Mouse (Mus musculus): Measurements from ENCODE around the gene Slc25a39. TPM values are rescaled to one million over a fixed set of nuclear protein-coding genes. Genes with fewer than 3 reads are reported as not detected.

Gene Slc25a39
- total and polyA plus RNA-seq, 3 experiments = 183 to 325 TPM; not detected in 1

DNA sequence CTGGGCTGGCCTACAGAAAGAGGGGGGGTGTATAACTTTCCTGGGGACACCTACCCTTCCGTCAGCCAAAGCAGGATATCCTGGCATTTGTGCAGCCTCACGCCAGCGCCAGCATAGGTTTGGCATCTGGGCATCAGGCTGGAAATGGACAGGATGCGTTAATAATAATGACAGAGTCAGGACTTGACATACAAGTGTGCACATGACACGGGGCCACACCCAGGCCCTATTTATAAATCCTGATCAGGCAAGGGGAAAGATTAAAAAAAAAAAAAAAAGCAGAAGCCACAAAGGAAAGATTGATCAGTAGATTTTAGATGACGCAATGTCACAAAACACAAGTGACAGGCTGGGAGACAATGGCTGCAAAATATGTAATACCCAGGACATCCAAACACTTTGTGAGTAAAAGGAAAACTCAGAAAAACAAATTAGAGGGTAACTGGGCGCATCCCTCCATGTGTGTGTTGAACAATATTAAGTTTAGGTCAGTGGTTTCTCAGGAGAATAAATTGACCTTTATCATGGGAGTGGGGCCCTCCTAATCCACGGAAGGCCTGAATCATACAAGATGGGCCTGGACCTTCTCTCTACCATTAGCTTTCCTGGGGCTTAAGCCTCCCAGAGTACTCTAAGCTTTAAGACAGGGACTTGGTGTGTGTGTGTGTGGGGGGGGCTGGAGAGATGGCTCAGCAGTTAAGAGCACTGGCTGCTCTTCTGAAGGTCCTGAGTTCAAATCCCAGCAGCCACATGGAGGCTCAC is 18.0 kb upstream of the Slc25a39 start:
- H3K36me3 ChIP-seq (ENCODE audit: control insufficient read depth in 1 of 2, insufficient read depth in 2 of 2, low read length in 2 of 2) = peaks cover 0 to 19% of the 10 kb centered on the region in 2 experiments; a peak in 2 of 4 replicates
- TF ChIP-seq RCOR1 (IDR thresholded peaks at IDR 0.05; ENCODE audit: low read depth, low read length) (peak; percentile 85), ZNF384 (IDR thresholded peaks at IDR 0.05; ENCODE audit: low read depth, low read length) (peak; percentile 85), HCFC1 (IDR thresholded peaks at IDR 0.05; ENCODE audit: low read depth, low read length) (no peak), USF1 (IDR thresholded peaks at IDR 0.05; ENCODE audit: low read depth, low read length) (peak; percentile 56; the same call in 1 of the 2 replicates), MYB (IDR thresholded peaks at IDR 0.05; ENCODE audit: low read depth, low read length) (no peak), BHLHE40 (IDR thresholded peaks at IDR 0.05; ENCODE audit: borderline replicate concordance, low read depth, low read length) (peak; percentile 45; the same call in 1 of the 2 replicates), SMC3 (IDR thresholded peaks at IDR 0.05; ENCODE audit: low read depth, low read length) (no peak), CHD2 (IDR thresholded peaks at IDR 0.05; ENCODE audit: low read length) (no peak), POLR2AphosphoS5 (IDR thresholded peaks at IDR 0.05; ENCODE audit: borderline replicate concordance, low read depth, low read length) (no peak), USF2 (IDR thresholded peaks at IDR 0.05; ENCODE audit: borderline replicate concordance in 1 of 2, insufficient read depth in 1 of 2, low read depth in 1 of 2, low read length in 2 of 2) (no peak), TBP (IDR thresholded peaks at IDR 0.05; ENCODE audit: low read depth, low read length) (no peak), RAD21 (IDR thresholded peaks at IDR 0.05; ENCODE audit: low read depth, low read length) (no peak), GABPA (IDR thresholded peaks at IDR 0.05; ENCODE audit: low read depth, low read length) (no peak), JUND (IDR thresholded peaks at IDR 0.05; ENCODE audit: low read depth, low read length) (no peak), MAFK (IDR thresholded peaks at IDR 0.05; ENCODE audit: borderline replicate concordance, low read depth, low read length) (no peak), GATA1 (IDR thresholded peaks at IDR 0.05; ENCODE audit: low read depth, low read length) (0 out of 2 replicates have a peak, but pooled peaks have one; percentile 2), POLR2AphosphoS2 (IDR thresholded peaks at IDR 0.05; ENCODE audit: low read length) (no peak), UBTF (IDR thresholded peaks at IDR 0.05; ENCODE audit: borderline replicate concordance, insufficient read depth, low read depth, low read length) (no peak), ELF1 (IDR thresholded peaks at IDR 0.05; ENCODE audit: low read depth, low read length) (no peak), MEF2A (IDR thresholded peaks at IDR 0.05; ENCODE audit: extremely low read depth, insufficient replicate concordance, low read depth, low read length, poor library complexity, severe bottlenecking) (peak; percentile 75; the same call in 1 of the 2 replicates), EP300 (IDR thresholded peaks at IDR 0.05; ENCODE audit: low read depth in 1 of 2, low read length in 2 of 2) (peak in 1 of 2 experiments; percentile 36; a peak in 1 of 4 replicates), ETS1 (IDR thresholded peaks at IDR 0.05; ENCODE audit: low read depth, low read length) (peak; percentile 74), SIN3A (IDR thresholded peaks at IDR 0.05; ENCODE audit: low read length) (no peak; the same call in 1 of the 2 replicates), KAT2A (conservative IDR thresholded peaks at IDR 0.05; ENCODE audit: low read depth, low read length) (no peak), TCF12 (IDR thresholded peaks at IDR 0.05; ENCODE audit: low read depth, low read length) (peak; percentile 21; the same call in 1 of the 2 replicates)
- peaks cover 2 to 20% of the 10 kb centered on the region in 2 experiments for H3K4me1 ChIP-seq (ENCODE audit: control insufficient read depth in 1 of 2, insufficient read depth in 2 of 2, low read length in 2 of 2)
- no peak overlapping the region; the same call in 1 of the 2 replicates for H3K27ac ChIP-seq (ENCODE audit: control insufficient read depth, low read depth, low read length)
- no peaks in the 10 kb centered on the region for H3K9me3 ChIP-seq (replicated peaks; ENCODE audit: insufficient read depth, low read length)
- H3K79me2 ChIP-seq (ENCODE audit: control insufficient read depth, insufficient read depth, low read length, poor library complexity) = peaks cover under 1% of the 10 kb centered on the region; the same call in 1 of the 2 replicates
- H3K9ac ChIP-seq (ENCODE audit: control insufficient read depth, low read depth, low read length, poor library complexity, severe bottlenecking) = no peak overlapping the region
- DNase-seq (ENCODE audit: low read depth, low spot score) = peak; percentile 43
- H3K27me3 ChIP-seq (ENCODE audit: control insufficient read depth in 1 of 2, insufficient read depth in 2 of 2, low read length in 2 of 2) = peaks cover 6 to 9% of the 10 kb centered on the region in 2 experiments
- H3K4me3 ChIP-seq (ENCODE audit: control insufficient read depth in 1 of 2, insufficient read depth in 1 of 2, low read depth in 2 of 2, low read length in 2 of 2) = no peak overlapping the region

Measured in MEL (cell line).